Mouse (Mus musculus) heart, adult 11 months (tissue): ENCODE data around the gene Hbq1b.
A peak's percentile ranks its signal among the peaks of the same experiment; 100 is the strongest.

Experiments
- DNase-seq: peaks from one replicate; pipeline ENCODE4 v3.0.0; 2022

The Hbq1b gene

DNA sequence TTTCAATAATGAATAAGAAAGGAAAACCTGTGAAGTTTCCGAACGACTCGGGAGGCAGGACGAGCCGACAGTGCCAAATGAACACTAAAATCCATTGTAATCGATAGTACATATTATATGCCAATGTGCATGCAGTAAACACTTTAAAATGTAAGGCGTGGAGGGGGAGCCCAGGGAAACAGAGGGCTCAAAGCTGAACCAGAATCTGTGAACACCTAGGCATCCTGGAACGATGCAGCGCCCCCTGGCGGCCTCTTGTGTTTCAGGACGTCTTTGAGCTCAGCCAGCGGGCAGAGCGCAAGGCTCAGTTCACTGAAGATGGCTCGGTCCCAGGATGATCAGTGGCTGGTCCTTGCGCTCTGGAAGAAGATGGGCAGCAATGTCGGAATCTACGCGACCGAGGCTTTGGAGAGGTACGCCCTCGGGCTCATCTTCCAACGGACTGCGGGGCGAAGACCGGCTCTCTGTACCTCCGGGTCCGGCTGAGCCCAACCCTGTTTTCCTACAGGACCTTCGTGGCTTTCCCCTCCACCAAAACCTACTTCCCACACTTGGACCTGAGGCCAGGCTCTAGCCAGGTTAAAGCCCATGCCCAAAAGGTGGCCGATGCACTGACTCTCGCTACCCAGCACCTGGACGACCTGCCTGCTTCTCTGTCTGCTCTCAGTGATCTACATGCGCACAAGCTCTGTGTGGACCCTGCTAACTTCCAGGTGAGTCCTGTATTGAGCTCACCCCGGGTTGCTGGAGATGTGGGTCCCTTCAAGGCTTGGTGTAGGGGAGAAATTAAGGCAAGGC lies at the start of gene Hbq1b:
Gene Hbq1b, plus strand, starts transcription at position 271 of the 798 bp plus-strand sequence.
- DNase-seq: peak; percentile 95

DNA sequence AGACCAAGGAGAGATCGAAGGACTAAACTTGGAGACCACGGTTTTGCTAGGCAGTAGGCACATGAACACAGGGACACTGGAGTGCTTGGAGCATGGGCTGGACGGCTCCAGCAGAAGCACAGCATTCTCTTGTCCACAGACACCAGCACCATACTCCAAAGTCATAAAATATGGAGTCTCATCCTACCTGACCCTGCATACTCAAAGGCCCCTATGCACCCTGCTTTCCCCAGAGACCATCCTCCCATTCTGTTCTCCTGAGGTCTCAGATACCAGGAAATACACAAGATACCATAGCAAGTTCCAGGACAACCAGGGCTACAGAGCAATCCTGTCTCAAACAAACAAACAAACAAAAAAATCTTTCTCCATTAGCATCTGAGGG lies 49.4 kb upstream of the Hbq1b start:
- DNase-seq: no peak

DNA sequence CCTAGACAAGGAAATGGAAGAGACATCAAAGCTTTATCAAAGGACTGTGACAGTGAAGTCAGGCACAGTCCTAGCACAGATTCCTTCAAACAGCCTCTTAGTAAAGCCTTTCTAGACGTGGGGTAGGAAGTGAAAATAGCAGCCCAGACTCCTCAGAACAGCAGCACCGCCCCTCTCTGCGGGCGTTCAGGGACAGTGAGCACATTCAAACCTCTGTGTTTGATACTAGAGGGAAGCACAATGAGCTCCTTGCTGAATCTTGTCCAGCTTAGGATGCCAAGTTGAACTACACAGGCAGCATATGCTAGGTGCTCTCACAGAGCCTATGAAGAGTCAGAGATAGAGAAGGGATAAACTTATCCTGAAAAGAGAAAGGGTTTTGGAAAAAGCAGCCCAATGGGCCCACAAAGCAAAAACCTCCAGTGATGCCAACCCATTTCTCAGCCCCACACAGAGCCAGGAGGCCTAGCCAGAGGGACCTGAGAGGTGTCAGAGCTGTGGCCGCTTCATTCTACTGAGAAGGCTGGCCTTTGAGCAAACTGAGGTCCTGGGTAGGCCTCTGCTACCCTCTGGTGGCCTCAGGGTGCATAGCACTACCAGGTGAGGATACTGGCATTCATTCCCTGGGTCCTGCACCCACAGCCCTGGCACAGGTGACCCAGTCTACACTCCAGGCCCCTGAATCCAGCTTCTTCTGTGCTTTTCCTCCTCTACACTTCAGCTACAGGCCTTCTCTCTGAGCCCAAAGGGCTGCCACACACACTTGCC lies 48.5 kb upstream of the Hbq1b start:
- DNase-seq: peak; percentile 97

DNA sequence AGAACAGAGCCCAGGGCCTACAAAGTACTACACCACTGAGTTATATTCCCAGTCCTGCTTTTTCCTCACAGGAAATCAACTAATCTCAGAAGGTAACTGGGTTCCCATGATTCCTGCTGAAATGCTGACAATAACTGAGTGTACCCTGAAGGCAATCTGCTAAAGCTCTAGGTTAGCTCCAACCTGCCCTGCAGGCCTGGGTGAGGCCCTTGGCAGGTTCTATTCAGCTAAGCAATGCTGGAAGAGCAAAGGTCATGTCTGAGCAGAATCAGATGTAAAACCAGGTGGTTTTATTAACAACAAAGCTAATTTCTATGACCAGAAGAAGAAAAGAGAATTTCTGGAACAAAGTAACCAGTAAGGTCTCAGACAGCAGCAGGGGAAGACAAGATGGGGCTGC lies 45.4 kb upstream of the Hbq1b start:
- no peak for DNase-seq

DNA sequence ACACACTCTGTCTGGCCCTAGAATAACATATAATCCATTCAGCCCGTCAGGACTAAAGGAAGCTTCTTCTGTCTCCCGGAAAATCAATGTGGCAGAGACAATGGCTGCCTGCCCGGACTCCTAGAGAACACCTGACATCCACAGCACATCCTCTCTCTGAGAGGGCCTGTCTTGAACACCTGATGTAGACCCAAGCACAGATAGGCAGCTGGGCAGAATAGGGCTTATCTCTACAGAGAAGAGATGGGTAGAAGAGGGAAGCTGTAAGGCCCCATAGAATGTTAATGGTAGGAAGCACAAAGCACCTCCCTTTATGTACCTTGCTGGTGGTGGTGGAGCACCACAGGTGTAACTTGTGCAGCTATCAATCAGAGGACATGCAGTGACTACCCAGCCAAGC lies 44.6 kb upstream of the Hbq1b start:
- DNase-seq: no peak

DNA sequence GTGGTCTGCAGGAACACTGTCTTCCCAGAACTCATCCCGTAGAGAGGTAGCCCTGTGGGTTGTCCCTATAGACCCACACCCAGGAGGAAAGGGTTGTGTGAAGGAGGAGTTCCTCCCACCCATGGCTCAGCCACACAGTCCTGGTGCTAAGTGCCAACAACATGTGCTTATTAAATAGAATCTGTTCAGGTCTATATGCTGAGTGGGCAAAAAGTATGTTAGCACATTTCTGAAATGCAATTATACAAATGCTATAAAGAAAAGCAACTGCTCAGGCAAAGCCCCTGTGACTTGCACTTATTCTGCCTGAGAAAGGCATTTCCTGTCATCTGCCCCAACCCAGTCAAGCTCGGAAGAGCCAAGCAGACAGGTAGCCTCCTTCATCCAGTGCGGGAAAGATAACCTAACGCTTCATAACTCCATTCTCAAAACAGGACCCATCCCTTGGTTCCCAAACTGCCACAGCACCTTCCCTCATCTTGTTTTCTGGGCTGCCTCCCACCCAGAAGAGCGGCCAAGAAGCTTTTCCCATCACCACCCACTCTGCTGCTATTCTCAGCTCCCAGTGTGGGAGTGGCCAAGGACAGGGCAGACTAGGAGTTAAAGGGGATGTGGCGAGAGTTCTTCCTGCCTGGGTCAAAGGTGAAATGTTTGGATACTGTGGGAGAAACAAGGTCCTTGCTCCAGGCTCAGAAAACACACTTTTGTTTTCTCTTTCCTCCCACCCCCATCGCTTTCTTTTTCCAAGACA lies 43.4 kb upstream of the Hbq1b start:
- DNase-seq: peak; percentile 95

DNA sequence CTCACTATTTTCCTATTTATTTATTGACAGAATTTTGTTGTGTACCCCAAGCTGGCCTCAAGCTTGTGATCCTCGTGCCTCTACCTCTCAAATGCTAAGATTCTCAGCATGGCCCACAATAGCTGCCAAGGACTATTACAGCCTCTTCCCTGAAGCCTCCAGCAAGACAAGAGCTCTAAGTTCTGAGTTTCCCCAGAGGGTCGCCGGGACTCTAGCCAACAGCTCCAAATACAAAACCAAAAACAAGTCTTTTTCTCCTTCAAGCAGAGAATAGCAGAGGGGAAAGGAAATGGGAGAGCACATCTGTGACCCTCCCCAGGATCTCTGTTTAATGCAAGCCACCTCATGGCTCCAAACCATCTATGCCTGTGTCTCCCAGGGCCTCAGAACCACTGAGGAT lies 42.7 kb upstream of the Hbq1b start:
- peak; percentile 94 for DNase-seq

DNA sequence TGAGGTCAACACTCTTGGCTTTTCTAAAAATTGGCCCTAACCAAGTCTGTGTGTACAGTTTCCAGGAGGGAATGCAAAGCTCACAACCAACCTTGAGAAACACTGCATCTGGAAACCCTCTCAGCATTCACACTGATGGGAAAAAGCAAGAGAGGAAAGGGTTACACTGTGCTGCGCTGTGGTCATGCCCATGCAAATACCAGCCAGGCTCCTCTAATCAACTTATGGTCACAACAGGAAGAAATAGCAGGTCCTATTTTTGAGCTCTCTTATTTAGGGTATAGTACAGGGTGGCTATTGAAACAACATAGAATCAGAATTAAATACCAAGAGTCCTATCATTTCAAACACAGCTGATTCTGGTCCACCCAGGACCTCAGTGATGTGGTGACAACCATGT lies 42.1 kb upstream of the Hbq1b start:
- DNase-seq: no peak

DNA sequence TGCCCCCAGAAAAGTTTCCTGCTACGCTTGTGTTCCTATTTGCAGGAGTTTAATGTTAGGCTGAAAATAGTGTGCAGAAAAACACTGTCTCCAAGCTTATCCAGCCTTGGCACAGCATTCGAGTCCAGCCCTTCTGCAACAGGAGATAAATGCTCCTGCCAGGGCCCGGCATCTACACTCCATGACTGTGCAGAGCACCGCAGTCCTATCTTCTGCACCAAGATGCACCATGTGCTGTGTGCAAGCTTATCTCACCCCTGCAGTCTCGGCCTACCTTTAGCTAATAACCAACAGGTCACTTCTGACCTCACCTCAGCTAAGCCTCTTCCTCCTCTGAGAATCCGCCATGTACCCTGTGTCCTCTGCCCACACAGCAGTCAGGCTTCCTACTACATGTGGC lies 41.2 kb upstream of the Hbq1b start:
- no peak for DNase-seq

DNA sequence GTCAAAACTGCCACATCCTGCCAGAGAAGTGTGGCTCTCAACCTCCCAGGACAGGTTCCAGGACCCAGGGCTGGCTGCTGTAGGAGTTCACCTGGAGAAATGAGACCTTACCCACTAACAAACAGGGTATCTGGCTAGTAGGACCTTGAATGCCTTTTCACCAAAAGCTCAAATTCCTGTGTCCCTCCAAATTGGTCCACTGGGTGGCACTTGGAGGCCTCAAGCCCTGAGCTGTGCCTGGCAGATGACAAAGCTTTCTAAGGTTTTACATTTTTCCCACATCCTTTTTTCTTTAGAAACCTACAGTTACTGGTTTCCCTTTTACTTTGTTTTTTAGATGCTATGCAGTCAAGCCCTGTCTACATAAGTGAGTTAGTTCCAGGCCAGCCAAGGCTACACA lies 39.7 kb upstream of the Hbq1b start:
- DNase-seq: no peak

DNA sequence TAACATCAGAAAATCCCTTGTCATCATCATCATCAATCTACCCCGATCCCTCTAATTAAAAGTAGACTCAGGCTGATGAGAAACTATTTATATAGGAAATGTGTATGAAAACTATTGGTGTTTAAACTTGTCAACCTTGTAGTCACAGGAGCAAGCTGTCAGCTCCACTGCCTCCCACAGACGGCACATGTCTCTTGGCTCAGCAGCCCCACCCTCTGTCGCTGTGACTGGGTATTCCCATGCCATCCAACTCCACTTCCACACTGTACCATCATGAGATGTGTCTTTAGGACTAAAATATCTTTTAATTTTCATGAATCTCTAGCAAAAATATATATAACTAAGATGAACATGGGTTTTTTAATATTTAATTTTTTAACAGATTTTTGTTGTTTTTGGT lies 38.4 kb upstream of the Hbq1b start:
- peak; percentile 57 for DNase-seq

DNA sequence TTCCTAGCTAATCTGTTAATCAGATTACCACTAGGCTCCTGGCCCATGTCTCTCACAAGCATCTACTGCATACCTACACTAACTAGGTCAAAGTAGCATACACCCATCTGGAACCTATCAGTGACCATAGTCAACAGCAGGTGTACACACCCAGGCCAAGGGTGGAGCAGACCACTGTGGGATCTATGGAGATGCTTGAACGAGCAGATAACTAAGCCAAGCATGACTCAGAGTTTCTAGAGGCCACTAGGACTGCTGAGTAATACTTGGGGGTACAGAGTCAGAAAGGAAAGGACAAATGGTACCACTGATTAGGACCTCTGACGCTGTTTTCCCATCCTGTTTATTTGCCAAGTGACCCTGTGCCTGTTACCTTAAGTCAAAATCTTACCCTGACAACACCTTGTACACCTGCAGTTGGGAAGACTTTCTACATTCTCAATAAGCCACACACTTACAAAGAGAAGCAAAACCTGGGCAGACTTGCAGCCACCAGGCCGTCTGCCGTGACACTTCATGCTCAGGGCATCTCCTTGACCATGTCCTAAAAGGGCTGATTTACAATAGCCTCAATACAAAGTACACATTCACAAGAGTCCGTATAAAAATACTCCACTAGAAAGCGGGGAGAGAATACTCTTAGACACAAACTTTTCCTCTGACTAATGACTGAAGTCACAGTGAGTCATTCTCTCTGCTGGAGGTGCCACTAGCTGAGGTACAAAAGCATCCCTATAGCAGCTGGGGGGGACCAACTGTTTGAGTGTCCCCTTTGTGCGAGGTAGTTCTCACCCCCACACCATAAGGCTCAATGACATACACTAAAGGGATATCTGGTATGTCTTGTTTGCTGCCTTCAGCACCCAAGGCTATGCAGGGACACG lies 35.6 kb upstream of the Hbq1b start:
- peak; percentile 79 for DNase-seq

DNA sequence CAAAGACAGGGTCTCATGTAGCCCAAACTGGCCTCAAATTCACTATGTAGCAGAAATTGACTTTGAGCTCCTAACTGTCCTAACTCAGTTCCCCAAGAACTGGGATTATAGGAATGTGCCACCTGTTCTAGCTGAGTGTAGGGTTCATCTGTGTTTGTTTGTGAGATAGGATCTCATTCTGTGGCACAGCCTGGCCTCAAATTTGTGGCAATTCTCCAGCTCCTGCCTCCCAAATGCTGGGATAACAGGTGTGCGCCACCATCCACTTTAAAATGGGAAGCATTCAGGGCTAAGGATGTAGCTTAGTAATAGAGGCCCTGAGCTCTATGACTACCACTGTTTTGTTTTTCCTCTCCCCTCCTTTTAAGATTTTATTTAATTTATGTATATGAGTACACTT lies 33.6 kb upstream of the Hbq1b start:
- peak; percentile 76 for DNase-seq

DNA sequence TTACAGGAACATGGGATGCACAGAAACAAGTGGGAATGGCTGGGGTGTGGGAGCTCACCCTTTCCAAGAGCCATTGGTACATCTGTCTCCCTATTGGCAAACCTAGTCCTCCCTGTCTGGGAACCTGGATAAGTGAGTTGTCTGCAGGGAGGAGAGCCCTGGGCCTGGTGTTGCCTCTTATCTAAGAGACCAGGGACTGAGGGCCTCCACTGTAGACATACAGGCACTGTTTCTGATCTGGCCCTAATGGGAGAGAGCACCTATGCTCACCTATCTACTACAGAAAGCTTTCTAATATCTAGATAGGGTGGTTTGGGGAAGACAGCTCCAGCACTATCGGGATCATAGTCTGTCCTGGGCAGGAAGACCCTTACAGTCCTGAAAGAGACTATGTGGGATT lies 30.6 kb upstream of the Hbq1b start:
- DNase-seq: peak; percentile 42

DNA sequence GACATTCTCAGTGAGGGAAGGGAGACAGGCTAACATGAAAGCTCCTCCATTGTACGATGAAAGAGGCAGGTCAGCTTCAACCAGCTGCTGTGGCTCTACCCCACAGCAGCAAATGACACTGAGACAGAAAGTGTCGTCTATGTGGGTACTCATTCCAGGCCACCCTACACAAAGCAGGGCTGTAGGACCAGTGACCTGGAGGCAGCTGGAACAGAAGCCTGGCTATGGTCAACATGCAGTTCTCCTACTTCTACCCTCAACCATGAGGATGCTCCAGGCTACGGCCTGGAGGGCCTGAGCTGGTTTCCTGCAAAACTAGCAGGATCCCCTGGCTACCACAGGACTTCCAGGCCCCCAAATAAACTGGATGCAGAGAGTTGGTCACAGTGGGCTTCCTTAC lies 30.2 kb upstream of the Hbq1b start:
- no peak for DNase-seq

DNA sequence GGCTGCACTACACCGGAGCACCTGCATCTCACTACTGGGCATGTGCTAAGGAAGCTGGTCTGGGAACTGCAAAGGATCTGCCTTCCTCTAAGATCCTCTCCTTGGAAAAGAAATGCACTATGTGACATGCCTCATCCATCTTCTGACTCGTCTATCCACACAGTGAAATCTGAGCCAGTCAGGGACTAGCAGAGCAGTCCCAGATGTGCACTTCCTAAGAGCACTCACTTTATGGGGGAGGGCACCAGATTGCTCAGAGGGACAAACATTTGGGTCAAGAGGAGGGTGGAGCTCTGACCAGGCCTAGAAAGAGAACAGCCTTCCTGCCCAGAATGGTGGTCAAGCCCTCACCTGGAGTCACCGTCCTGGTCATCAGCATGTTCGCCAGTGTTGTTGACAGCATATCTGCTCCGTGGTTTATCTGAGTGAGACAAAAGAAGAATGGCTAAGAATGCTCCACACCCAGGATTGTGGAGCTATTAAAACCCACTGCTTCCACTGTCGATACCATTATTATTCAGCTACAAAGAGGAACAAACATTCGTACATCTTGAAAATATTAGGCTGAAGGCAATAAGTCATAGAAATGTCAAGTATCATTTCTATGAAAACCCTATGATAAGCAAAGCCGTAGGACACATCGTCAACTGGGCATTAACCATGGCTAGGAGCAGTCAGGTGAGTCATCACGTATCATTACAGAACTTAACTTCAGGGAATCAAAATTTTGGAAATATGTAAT lies 23.9 kb upstream of the Hbq1b start:
- DNase-seq: no peak

DNA sequence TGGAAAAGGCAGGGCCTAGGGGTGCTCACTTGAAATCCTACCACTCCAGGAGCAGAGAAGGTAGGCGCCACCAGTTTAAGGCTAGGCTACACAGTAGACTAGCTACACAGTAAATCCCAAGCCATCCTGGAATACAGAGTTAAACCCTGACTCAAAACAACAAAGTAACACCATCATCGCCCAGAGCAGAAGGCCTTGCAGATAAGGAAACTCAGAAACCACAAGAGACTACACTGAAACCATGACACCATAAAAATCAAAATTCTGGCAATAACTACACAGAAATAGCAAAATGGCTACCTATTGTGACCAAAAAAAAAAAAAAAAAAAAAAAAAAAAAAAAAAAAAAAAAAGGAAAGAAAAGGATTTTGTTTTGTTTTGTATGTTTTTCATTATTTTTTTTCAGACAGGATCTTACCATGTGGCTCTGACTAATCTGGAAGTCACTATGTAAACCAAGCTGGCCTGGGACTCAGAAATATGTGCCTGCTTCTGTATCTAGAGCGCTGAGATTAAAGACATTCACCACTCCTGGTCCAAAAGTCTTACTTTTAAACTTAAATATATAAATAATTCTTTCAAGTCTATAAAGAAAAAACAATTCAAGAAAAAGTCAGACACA lies 21.5 kb upstream of the Hbq1b start:
- no peak for DNase-seq

DNA sequence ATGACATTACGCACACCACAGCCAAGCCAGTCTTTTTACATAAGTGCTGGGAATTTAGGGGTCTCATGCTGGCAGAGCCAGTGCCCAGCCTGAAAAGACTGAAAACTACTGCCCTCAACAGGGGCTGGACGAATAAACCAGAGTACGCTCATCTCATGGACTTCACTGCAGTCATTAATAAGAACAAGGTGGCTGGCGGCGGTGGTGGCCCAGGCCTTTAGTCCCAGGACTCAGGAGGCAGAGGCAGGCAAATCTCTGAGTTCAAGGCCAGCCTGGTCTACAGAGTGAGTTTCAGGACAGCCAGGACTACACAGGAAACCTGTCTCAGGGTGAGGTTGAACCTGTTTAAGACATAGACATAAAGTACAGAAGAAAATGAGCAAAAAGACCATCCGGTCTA lies 20.6 kb upstream of the Hbq1b start:
- DNase-seq: no peak

DNA sequence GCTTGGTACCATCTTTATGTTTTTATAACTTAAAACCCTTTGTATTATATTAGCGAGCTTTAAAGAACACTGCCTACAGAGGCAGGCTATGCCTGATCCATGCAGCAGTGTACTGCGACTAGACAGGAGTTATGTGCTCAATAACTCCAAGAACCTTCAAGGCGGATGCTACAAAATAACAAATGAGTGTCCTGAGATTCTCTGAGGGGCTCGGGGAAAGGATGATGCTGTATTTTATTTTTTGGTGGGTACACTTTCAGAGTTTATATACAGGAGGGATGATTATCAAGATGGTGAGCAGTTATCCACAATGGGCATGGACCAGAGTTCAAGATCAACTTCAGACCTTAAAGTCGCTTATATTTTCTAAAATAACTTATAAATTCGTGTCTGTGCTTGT lies 20.0 kb upstream of the Hbq1b start:
- DNase-seq: no peak

DNA sequence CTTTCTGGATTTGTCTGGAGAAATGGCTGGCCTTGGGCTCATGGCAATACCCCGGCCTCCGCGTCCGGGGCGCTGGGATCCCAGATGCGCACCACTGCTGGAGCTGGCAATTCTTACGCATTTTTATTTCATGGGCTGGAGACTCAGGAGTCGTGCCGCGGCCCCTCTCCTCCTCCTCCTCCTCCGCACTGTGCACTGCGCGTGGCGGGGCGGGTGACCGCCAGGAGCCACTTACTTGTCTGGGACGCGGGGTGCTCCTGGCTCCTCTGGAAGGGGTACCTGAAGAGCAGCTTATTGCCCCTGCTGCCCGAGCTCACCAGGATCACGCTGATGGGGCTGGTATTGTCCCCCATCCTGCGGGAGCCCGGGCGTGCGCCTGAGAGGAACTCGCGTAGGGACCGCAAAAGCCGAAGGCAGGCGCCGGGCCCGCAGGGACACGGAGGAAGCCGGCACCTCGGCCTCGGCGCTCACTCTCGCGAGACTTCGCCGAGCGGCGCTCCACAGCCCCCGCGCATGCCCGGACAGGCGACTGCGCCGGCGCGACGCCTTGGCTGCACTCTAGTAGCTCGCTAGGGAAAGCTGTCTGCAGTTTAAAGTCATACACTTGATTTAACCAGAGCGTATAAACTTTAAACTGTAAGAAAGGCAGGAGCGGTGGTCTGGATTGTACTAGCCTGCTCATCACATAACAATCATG lies 19.4 kb upstream of the Hbq1b start, which contains the start of gene Nprl3:
Gene Nprl3, minus strand, starts transcription at position 520 of the 697 bp plus-strand sequence.
- peak; percentile 100 for DNase-seq

DNA sequence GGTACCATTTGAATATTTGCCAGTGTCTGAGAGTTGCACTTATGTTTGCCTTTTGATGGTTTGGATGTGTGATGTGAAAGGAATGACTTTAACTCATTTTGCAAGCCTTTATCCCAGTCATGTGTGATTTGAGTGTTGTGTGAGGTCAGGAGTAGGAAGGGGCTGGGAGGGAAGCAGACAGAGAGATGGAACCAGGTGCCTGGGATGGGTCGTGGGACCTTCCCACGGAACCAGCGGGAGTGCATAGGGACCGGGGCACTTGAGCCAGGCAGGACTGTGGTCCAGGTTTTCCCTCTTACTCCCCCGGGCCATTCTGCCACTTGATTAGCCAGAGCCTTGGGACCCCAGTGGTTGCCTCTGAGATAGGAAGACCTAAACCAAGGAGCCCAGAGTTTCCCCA lies 18.8 kb upstream of the Hbq1b start:
- DNase-seq: peak; percentile 92
